Mouse (Mus musculus): Measurements from ENCODE around the gene Maz.

GRCm38 (mm10) chr7:126975493-126975892, 51.3 kb downstream of the Maz start:
- TF ChIP-seq POLR2A (IDR thresholded peaks at IDR 0.05; ENCODE audit: borderline replicate concordance, extremely low read depth, insufficient read depth, insufficient read length, poor library complexity, severe bottlenecking), result no peak
- no peak for TF ChIP-seq CTCF (IDR thresholded peaks at IDR 0.05; ENCODE audit: borderline replicate concordance, extremely low read depth, insufficient read depth, insufficient read length)

Measured in brain, embryonic 14.5 days (tissue).